Mouse (Mus musculus) olfactory bulb, adult 2 months (tissue): ENCODE measurements around the gene Lbp.

ENCODE experiments used
- CTCF ChIP-seq: fragments of 200-500 bp; IDR thresholded peaks from 2 replicates; pipeline ENCODE4 v1.5.1; 2012; ENCODE audit warnings: low read depth, mild to moderate bottlenecking, low read length, moderate library complexity; ENCODE audit not compliant: insufficient read depth
- POLR2A ChIP-seq: fragments of 200-500 bp; IDR thresholded peaks from 2 replicates; pipeline ENCODE4 v1.6.1; 2012; ENCODE audit warnings: mild to moderate bottlenecking, low read depth, low read length, moderate library complexity; ENCODE audit not compliant: insufficient read depth

- no peak for TF ChIP-seq CTCF
- no peak for TF ChIP-seq POLR2A
Observed at GRCm38 (mm10) chr2:158295700-158296099, 10.6 kb upstream of the Lbp start.
